Mouse (Mus musculus): ENCODE data around the gene Mindy2. TPM values are rescaled to one million over a fixed set of nuclear protein-coding genes. Genes with fewer than 3 reads are reported as not detected.

The Mindy2 gene
- polyA plus RNA-seq, 1 experiment from 2014 or later, result 14.7 TPM

- ATAC-seq, result no peak
- Histone ChIP-seq H3K9me3 (ENCODE audit: control insufficient read depth, low read length) (no peaks in the 10 kb centered on the region), H3K4me2 (ENCODE audit: low read length) (no peak overlapping the region), H3K4me1 (replicated peaks; ENCODE audit: control insufficient read depth, insufficient read depth, low read length) (no peaks in the 10 kb centered on the region), H3K9ac (replicated peaks; ENCODE audit: low read depth, low read length) (no peak overlapping the region), H3K36me3 (ENCODE audit: control insufficient read depth, insufficient read depth) (peaks cover 5% of the 10 kb centered on the region; the same call in 1 of the 2 replicates), H3K27me3 (replicated peaks; ENCODE audit: control insufficient read depth, insufficient read depth, low read length) (no peaks in the 10 kb centered on the region), H3K27ac (ENCODE audit: low read length) (no peak overlapping the region), H3K4me3 (replicated peaks; ENCODE audit: low read length) (no peak overlapping the region)
- WGBS, result 97% methylated on average over 1 of the region's 1 CpGs
These were observed 54.7 kb downstream of the Mindy2 start for GRCm38 (mm10) chr9:70602186-70602845.

DNA sequence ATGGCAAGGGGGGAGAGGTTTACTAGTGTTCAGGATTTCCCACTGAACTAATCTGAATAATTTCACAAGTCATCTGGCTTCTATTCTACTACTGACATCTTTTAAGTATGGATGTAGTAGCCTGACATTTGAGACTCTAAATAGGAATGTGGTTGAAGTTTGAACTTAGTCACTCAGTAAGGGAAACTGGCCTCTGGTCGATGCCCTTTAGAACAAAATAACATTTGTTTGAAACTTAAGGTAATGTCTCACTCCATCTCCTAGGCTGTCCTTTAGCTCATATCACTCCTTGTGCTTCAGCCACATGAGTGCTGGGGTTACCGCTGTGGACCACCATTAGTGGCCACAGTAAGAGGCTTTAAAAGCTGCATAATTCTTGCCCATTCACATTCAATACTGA, 58.7 kb downstream of the Mindy2 start:
- Histone ChIP-seq H3K9me3 (ENCODE audit: control insufficient read depth, low read length) (no peaks in the 10 kb centered on the region), H3K4me2 (ENCODE audit: low read length) (no peak overlapping the region), H3K4me3 (replicated peaks; ENCODE audit: low read length) (no peak overlapping the region), H3K36me3 (ENCODE audit: control insufficient read depth, insufficient read depth) (peaks cover 5% of the 10 kb centered on the region), H3K4me1 (replicated peaks; ENCODE audit: control insufficient read depth, insufficient read depth, low read length) (no peaks in the 10 kb centered on the region), H3K27me3 (replicated peaks; ENCODE audit: control insufficient read depth, insufficient read depth, low read length) (no peaks in the 10 kb centered on the region), H3K27ac (ENCODE audit: low read length) (no peak overlapping the region), H3K9ac (replicated peaks; ENCODE audit: low read depth, low read length) (no peak overlapping the region)
- no peak for ATAC-seq
- 95% methylated on average over 2 of the region's 2 CpGs for WGBS

- peaks cover 45% of the 10 kb centered on the region for H3K36me3 ChIP-seq (ENCODE audit: control insufficient read depth, insufficient read depth)
- H3K4me3 ChIP-seq (replicated peaks; ENCODE audit: low read length), result no peak overlapping the region
- H3K4me1 ChIP-seq (replicated peaks; ENCODE audit: control insufficient read depth, insufficient read depth, low read length), result no peaks in the 10 kb centered on the region
- H3K9me3 ChIP-seq (ENCODE audit: control insufficient read depth, low read length), result no peaks in the 10 kb centered on the region
- 65% methylated on average over 9 of the region's 9 CpGs for WGBS
- ATAC-seq, result no peak
- no peaks in the 10 kb centered on the region for H3K27me3 ChIP-seq (replicated peaks; ENCODE audit: control insufficient read depth, insufficient read depth, low read length)
- H3K27ac ChIP-seq (ENCODE audit: low read length), result no peak overlapping the region
- H3K9ac ChIP-seq (replicated peaks; ENCODE audit: low read depth, low read length), result no peak overlapping the region
- no peak overlapping the region for H3K4me2 ChIP-seq (ENCODE audit: low read length)
These were observed 65.5 kb downstream of the Mindy2 start for GRCm38 (mm10) chr9:70591486-70591885.

GRCm38 (mm10) chr9:70590775-70591174, 66.2 kb downstream of the Mindy2 start:
- Histone ChIP-seq H3K9ac (replicated peaks; ENCODE audit: low read depth, low read length) (no peak overlapping the region), H3K4me3 (replicated peaks; ENCODE audit: low read length) (no peak overlapping the region), H3K27me3 (replicated peaks; ENCODE audit: control insufficient read depth, insufficient read depth, low read length) (no peaks in the 10 kb centered on the region), H3K27ac (ENCODE audit: low read length) (no peak overlapping the region), H3K36me3 (ENCODE audit: control insufficient read depth, insufficient read depth) (peaks cover 51% of the 10 kb centered on the region), H3K9me3 (ENCODE audit: control insufficient read depth, low read length) (no peaks in the 10 kb centered on the region), H3K4me2 (ENCODE audit: low read length) (no peak overlapping the region), H3K4me1 (replicated peaks; ENCODE audit: control insufficient read depth, insufficient read depth, low read length) (no peaks in the 10 kb centered on the region)
- ATAC-seq, result no peak
- 88% methylated on average over 4 of the region's 4 CpGs for WGBS

DNA sequence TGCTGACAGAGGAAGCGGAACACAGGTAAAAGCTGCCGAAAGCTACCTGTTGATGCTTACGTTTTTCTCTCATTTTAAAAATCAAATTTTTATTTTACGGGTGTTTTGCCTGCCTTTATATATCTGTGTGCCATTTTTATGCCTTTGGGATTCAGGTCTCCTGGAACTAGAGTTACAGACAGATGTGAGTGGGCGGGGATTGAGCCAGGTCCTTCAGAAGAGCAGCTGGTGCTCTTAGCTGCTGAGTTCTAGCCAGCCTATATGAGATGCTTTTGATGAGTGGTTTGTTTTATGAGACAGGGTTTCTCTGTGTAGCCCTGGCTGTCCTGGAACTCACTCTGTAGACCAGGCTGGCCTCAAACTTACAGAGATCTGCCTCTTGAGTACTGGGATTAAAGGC, 69.8 kb downstream of the Mindy2 start:
- Histone ChIP-seq H3K36me3 (ENCODE audit: control insufficient read depth, insufficient read depth) (peaks cover 54% of the 10 kb centered on the region), H3K4me3 (replicated peaks; ENCODE audit: low read length) (no peak overlapping the region), H3K4me1 (replicated peaks; ENCODE audit: control insufficient read depth, insufficient read depth, low read length) (no peaks in the 10 kb centered on the region), H3K27me3 (replicated peaks; ENCODE audit: control insufficient read depth, insufficient read depth, low read length) (no peaks in the 10 kb centered on the region), H3K27ac (ENCODE audit: low read length) (no peak overlapping the region), H3K9me3 (ENCODE audit: control insufficient read depth, low read length) (no peaks in the 10 kb centered on the region), H3K4me2 (ENCODE audit: low read length) (no peak overlapping the region), H3K9ac (replicated peaks; ENCODE audit: low read depth, low read length) (no peak overlapping the region)
- WGBS, result 97% methylated on average over 5 of the region's 5 CpGs
- ATAC-seq, result no peak

- WGBS, result 88% methylated on average over 5 of the region's 5 CpGs
- Histone ChIP-seq H3K9me3 (ENCODE audit: control insufficient read depth, low read length) (no peaks in the 10 kb centered on the region), H3K9ac (replicated peaks; ENCODE audit: low read depth, low read length) (no peak overlapping the region), H3K4me2 (ENCODE audit: low read length) (no peak overlapping the region), H3K4me3 (replicated peaks; ENCODE audit: low read length) (no peak overlapping the region), H3K4me1 (replicated peaks; ENCODE audit: control insufficient read depth, insufficient read depth, low read length) (no peaks in the 10 kb centered on the region), H3K36me3 (ENCODE audit: control insufficient read depth, insufficient read depth) (peaks cover 54% of the 10 kb centered on the region), H3K27ac (ENCODE audit: low read length) (no peak overlapping the region), H3K27me3 (replicated peaks; ENCODE audit: control insufficient read depth, insufficient read depth, low read length) (no peaks in the 10 kb centered on the region)
- no peak for ATAC-seq
These were observed 71.8 kb downstream of the Mindy2 start for GRCm38 (mm10) chr9:70585172-70585571.

DNA sequence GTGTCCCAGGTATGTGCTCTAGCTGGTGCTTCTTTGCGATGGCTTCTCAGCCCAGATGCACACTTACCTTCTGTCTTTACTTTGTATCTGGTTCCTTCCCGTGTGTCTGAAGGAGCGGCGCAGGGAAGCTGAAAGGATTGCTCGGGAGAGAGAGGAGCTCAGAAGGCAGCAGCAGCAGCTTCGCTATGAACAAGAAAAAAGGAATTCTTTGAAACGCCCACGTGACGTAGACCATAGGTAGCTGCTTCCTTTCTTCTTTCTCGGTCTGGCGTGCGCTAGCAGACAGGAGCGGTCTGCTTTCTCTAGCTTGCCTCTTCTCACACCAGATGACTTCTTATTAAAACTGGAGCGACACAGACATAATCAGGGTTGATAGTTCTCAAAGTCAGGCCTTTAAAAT, 72.3 kb downstream of the Mindy2 start:
- H3K27ac ChIP-seq (ENCODE audit: low read length), result no peak overlapping the region
- 85% methylated on average over 14 of the region's 14 CpGs for WGBS
- ATAC-seq, result no peak
- H3K4me3 ChIP-seq (replicated peaks; ENCODE audit: low read length), result no peak overlapping the region
- no peak overlapping the region for H3K9ac ChIP-seq (replicated peaks; ENCODE audit: low read depth, low read length)
- no peak overlapping the region for H3K4me2 ChIP-seq (ENCODE audit: low read length)
- no peaks in the 10 kb centered on the region for H3K4me1 ChIP-seq (replicated peaks; ENCODE audit: control insufficient read depth, insufficient read depth, low read length)
- peaks cover 55% of the 10 kb centered on the region for H3K36me3 ChIP-seq (ENCODE audit: control insufficient read depth, insufficient read depth)
- no peaks in the 10 kb centered on the region for H3K9me3 ChIP-seq (ENCODE audit: control insufficient read depth, low read length)
- no peaks in the 10 kb centered on the region for H3K27me3 ChIP-seq (replicated peaks; ENCODE audit: control insufficient read depth, insufficient read depth, low read length)

DNA sequence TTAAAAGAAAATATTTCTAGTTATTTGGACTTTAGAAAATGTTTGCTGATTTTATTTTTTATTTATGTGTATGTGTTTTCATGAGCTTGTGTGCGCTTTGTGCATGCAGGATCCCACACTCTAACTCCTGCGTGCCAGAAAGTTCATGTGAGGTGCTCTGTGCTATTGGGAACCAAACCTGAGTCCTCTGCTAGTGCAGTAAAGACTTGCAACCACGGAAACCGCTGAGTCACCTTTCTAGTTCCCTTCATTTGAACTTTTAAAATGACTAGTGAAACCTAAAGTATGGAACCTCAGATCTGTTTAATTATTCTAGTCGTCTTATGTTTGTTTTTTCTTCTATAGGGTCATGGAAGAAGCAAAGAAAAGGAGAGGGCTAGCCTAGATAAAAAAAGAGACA, 76.0 kb downstream of the Mindy2 start:
- no peaks in the 10 kb centered on the region for H3K9me3 ChIP-seq (ENCODE audit: control insufficient read depth, low read length)
- no peak overlapping the region for H3K4me3 ChIP-seq (replicated peaks; ENCODE audit: low read length)
- H3K27ac ChIP-seq (ENCODE audit: low read length), result no peak overlapping the region
- H3K4me1 ChIP-seq (replicated peaks; ENCODE audit: control insufficient read depth, insufficient read depth, low read length), result no peaks in the 10 kb centered on the region
- H3K9ac ChIP-seq (replicated peaks; ENCODE audit: low read depth, low read length), result no peak overlapping the region
- H3K36me3 ChIP-seq (ENCODE audit: control insufficient read depth, insufficient read depth), result peaks cover 34% of the 10 kb centered on the region
- no peak overlapping the region for H3K4me2 ChIP-seq (ENCODE audit: low read length)
- no peak for ATAC-seq
- no peaks in the 10 kb centered on the region for H3K27me3 ChIP-seq (replicated peaks; ENCODE audit: control insufficient read depth, insufficient read depth, low read length)
- WGBS, result 93% methylated on average over 5 of the region's 5 CpGs

- no peak overlapping the region for H3K4me3 ChIP-seq (replicated peaks; ENCODE audit: low read length)
- H3K27me3 ChIP-seq (replicated peaks; ENCODE audit: control insufficient read depth, insufficient read depth, low read length), result no peaks in the 10 kb centered on the region
- 94% methylated on average over 2 of the region's 2 CpGs for WGBS
- no peak overlapping the region for H3K9ac ChIP-seq (replicated peaks; ENCODE audit: low read depth, low read length)
- H3K27ac ChIP-seq (ENCODE audit: low read length), result no peak overlapping the region
- H3K4me2 ChIP-seq (ENCODE audit: low read length), result no peak overlapping the region
- no peak for ATAC-seq
- no peaks in the 10 kb centered on the region for H3K9me3 ChIP-seq (ENCODE audit: control insufficient read depth, low read length)
- peaks cover 34% of the 10 kb centered on the region for H3K36me3 ChIP-seq (ENCODE audit: control insufficient read depth, insufficient read depth)
- no peaks in the 10 kb centered on the region for H3K4me1 ChIP-seq (replicated peaks; ENCODE audit: control insufficient read depth, insufficient read depth, low read length)
These were observed 78.9 kb downstream of the Mindy2 start for GRCm38 (mm10) chr9:70578123-70578522.

DNA sequence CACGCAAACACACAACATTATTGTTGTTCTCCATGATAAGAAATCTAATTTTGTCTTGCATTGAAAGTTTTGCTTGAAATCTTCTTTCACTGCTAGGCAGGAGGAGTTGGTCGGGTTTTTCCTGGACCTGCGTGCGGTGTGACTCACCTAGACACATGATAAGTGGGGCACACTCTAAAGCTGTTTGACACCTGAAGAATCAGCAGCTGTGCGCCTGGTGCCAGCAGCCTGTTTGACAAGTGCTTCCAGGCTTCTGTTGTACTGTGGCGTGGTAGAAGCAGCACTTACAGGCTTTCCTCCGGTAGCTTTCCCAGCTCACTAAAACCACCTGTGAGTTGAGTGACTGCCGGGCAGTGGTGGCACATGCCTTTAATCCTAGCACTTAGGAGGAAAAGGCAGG, 86.6 kb downstream of the Mindy2 start:
- Histone ChIP-seq H3K27ac (ENCODE audit: low read length) (no peak overlapping the region), H3K9me3 (ENCODE audit: control insufficient read depth, low read length) (no peaks in the 10 kb centered on the region), H3K27me3 (replicated peaks; ENCODE audit: control insufficient read depth, insufficient read depth, low read length) (no peaks in the 10 kb centered on the region), H3K4me1 (replicated peaks; ENCODE audit: control insufficient read depth, insufficient read depth, low read length) (no peaks in the 10 kb centered on the region), H3K4me3 (replicated peaks; ENCODE audit: low read length) (no peak overlapping the region), H3K4me2 (ENCODE audit: low read length) (no peak overlapping the region), H3K36me3 (ENCODE audit: control insufficient read depth, insufficient read depth) (peaks cover 16% of the 10 kb centered on the region), H3K9ac (replicated peaks; ENCODE audit: low read depth, low read length) (no peak overlapping the region)
- no peak for ATAC-seq
- 95% methylated on average over 8 of the region's 8 CpGs for WGBS

Measured in forebrain, embryonic 16.5 days (tissue).